Mouse (Mus musculus) R1 (cell line): Measurements from ENCODE around the gene Gm9887.

Experiments used
- DNase-seq: peaks from one replicate; pipeline ENCODE4 v3.0.0-alpha.2; 2018; ENCODE audit warnings: low read depth, low spot score

Gm9887 gene

GRCm38 (mm10) chr12:69360997-69361899, 11.0 kb downstream of the Gm9887 start:
- DNase-seq, result peak; percentile 95

- DNase-seq, result peak; percentile 85
Observed at GRCm38 (mm10) chr12:69360655-69360996, 11.6 kb downstream of the Gm9887 start.

GRCm38 (mm10) chr12:69357300-69357646, 15.0 kb downstream of the Gm9887 start:
- DNase-seq, result no peak

- peak; percentile 90 for DNase-seq
Observed at GRCm38 (mm10) chr12:69356546-69357299, 15.5 kb downstream of the Gm9887 start, which contains the start of gene Nemf. Gene Nemf, minus strand, starts transcription at chr12:69357165.

GRCm38 (mm10) chr12:69351685-69352084, 20.6 kb downstream of the Gm9887 start:
- DNase-seq, result peak; percentile 48

- no peak for DNase-seq
Observed at GRCm38 (mm10) chr12:69349928-69350327, 22.3 kb downstream of the Gm9887 start.

- DNase-seq, result peak; percentile 52
Observed at GRCm38 (mm10) chr12:69333547-69333946, 38.7 kb downstream of the Gm9887 start.

GRCm38 (mm10) chr12:69332147-69332546, 40.1 kb downstream of the Gm9887 start:
- DNase-seq, result no peak

- no peak for DNase-seq
Observed at GRCm38 (mm10) chr12:69331187-69331586, 41.1 kb downstream of the Gm9887 start.
